Mouse (Mus musculus) liver, embryonic 11.5 days (tissue): ENCODE data around the gene Dtl. TPM values are rescaled to one million over a fixed set of nuclear protein-coding genes. Genes with fewer than 3 reads are reported as not detected.

Experiments used
- ATAC-seq: fragments of 200-750 bp; cut with Nextera tagmentation; replicated peaks from 2 replicates; pipeline ENCODE4 v1.8.0; 2017; ENCODE audit warnings: moderate number of reproducible peaks, mild to moderate bottlenecking, moderate TSS enrichment, moderate library complexity; ENCODE audit not compliant: low FRiP score
- DNase-seq: peaks from one replicate; pipeline ENCODE4 v3.0.0-alpha.2; 2017; ENCODE audit warnings: low spot score
- H3K27ac ChIP-seq: fragments of 300-500 bp; sonication (generic); 2 replicates; pipeline ENCODE4 v1.5.1; 2014; ENCODE audit warnings: mild to moderate bottlenecking, low read depth, low read length, control low read depth
- H3K27me3 ChIP-seq: fragments of 300-500 bp; sonication (generic); replicated peaks from 2 replicates; pipeline ENCODE4 v1.6.1; 2014; ENCODE audit warnings: low read length, mixed read lengths; ENCODE audit not compliant: control insufficient read depth, insufficient read depth
- H3K36me3 ChIP-seq: fragments of 300-500 bp; sonication (generic); 2 replicates; pipeline ENCODE4 v1.6.1; 2014; ENCODE audit warnings: mild to moderate bottlenecking, low read length, moderate library complexity, mixed read lengths; ENCODE audit not compliant: control insufficient read depth, insufficient read depth
- H3K4me1 ChIP-seq: fragments of 300-500 bp; sonication (generic); replicated peaks from 2 replicates; pipeline ENCODE4 v1.6.1; 2014; ENCODE audit warnings: low read length, mixed read lengths; ENCODE audit not compliant: control insufficient read depth, insufficient read depth
- H3K4me2 ChIP-seq: fragments of 300-500 bp; sonication (generic); 2 replicates; pipeline ENCODE4 v1.6.1; 2014; ENCODE audit warnings: mild to moderate bottlenecking, control low read depth, moderate library complexity
- H3K4me3 ChIP-seq: fragments of 300-500 bp; sonication (generic); 2 replicates; pipeline ENCODE4 v1.5.1; 2014; ENCODE audit warnings: low read depth, low read length, control low read depth
- H3K9ac ChIP-seq: fragments of 300-500 bp; sonication (generic); 2 replicates; pipeline ENCODE4 v1.6.1; 2014; ENCODE audit warnings: low read depth, low read length, control low read depth
- H3K9me3 ChIP-seq: fragments of 300-500 bp; sonication (generic); 2 replicates; pipeline ENCODE4 v1.6.1; 2016; ENCODE audit warnings: low read length, inconsistent platforms, mixed read lengths; ENCODE audit not compliant: control insufficient read depth
- whole genome bisulfite sequencing: fragments of 180-500 bp; shearing (Covaris S2); extraction: QIAGEN DNeasy Blood & Tissue Kit; methylation state at CpG from one replicate; pipeline ENCODE4 v1.1.7; 2014; 5-methylcytosine and 5-hydroxymethylcytosine counted together
- polyA plus RNA-seq: library from polyadenylated mRNA; unstranded; fragments of >200 nt; fragmentation: Nextera tagmentation; extraction: Ambion mirVana; gene quantifications from 2 replicates; pipeline ENCODE4 v1.2.1, GENCODE M21; 2014

Dtl gene
- polyA plus RNA-seq, 1 experiment from 2014 or later: 70.9 TPM

DNA sequence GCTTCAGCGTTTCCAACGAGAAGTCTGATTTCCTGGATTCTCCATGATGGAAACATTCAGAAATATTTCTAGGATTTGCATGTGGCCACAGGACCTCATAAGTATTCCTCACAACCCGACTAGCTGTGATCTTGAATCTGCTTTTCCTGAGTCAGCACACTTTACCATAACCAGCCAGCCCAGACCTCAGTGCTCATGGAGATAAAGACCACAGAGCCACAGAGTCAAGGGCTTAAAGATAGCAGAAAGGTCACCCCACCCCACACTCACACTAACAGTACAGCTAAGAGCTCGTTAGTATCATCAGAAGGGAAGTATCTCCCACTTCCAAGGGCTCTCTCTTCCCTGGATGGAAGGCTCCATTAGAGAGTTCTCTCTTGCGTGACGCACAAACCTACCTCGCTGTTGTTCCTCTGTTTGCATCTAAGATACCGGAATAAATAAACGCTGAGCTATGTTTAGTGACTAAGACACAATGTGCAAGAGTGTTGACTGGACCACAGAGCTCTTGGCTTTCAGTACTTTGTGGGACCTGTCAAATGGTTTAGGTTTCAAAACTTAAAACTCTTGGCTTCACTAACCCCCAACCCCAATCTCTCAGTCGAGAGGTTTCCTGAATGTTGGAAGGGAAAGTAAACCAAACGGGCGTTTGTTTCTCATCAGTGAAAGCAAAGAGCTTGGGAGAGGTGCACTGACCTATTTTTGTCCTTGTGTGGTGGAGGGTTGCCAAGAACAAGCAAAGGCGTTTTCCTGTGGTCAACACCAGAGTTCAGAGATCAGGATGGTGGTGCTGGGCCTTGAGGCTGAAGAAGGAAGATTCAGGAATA lies 81.7 kb downstream of the Dtl start:
- ATAC-seq (peak; percentile 96), DNase-seq (no peak)
- H3K4me3 ChIP-seq: no peak overlapping the region
- H3K27me3 ChIP-seq: no peaks in the 10 kb centered on the region; the same call in 1 of the 2 replicates
- H3K4me2 ChIP-seq: 0 out of 2 replicates have a peak overlapping the region, but pooled peaks have one; percentile 1
- 53% methylated on average over 13 of the region's 13 CpGs for WGBS
- no peak overlapping the region for H3K27ac ChIP-seq
- no peaks in the 10 kb centered on the region for H3K9me3 ChIP-seq
- H3K36me3 ChIP-seq: no peaks in the 10 kb centered on the region
- no peak overlapping the region for H3K9ac ChIP-seq
- H3K4me1 ChIP-seq: peaks cover 23% of the 10 kb centered on the region

DNA sequence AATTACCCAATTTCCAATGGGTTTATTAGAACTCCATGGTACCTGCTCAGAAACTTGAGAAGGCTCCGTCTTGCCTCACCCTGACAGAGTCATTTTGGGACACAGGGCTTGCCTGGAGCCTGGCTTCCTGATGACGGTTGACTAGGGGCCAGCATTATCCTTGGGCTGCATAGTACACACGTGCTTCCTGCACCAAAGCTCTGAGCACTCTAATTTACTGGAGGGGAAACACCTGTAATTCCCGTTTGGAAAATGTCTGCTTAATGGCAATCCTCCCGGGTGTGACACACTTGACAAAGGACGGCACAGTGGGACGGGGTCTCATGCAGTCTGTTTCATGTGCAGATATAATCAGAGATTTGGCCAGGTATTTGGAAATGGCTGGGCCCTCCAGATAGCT lies 84.9 kb downstream of the Dtl start:
- H3K4me1 ChIP-seq: peaks cover 21% of the 10 kb centered on the region
- WGBS: 75% methylated on average over 7 of the region's 7 CpGs
- H3K27ac ChIP-seq: no peak overlapping the region
- no peak overlapping the region for H3K4me3 ChIP-seq
- H3K4me2 ChIP-seq: no peak overlapping the region
- ATAC-seq: no peak
- H3K9ac ChIP-seq: no peak overlapping the region
- no peaks in the 10 kb centered on the region; the same call in 1 of the 2 replicates for H3K27me3 ChIP-seq
- H3K36me3 ChIP-seq: no peaks in the 10 kb centered on the region
- DNase-seq: no peak
- no peaks in the 10 kb centered on the region for H3K9me3 ChIP-seq

Other genes starting within 250 kb of the Dtl start
- 15.4 and 18.8 TPM in 2 replicates for gene Tmem206, start 249.6 kb downstream of the Dtl start, polyA plus RNA-seq
- gene Ppp2r5a, start 172.3 kb downstream of the Dtl start, polyA plus RNA-seq: 32.4 and 39.9 TPM in 2 replicates
- 54.1 and 57.6 TPM in 2 replicates for gene Ints7, start 92 bp upstream of the Dtl start, polyA plus RNA-seq
- gene Lpgat1, start 142.3 kb upstream of the Dtl start, polyA plus RNA-seq: 22.1 and 25.5 TPM in 2 replicates
- gene Nek2, start 245.9 kb upstream of the Dtl start, polyA plus RNA-seq: 54.2 and 60.5 TPM in 2 replicates